Mouse (Mus musculus): ENCODE measurements around the gene Rprd2.

DNA sequence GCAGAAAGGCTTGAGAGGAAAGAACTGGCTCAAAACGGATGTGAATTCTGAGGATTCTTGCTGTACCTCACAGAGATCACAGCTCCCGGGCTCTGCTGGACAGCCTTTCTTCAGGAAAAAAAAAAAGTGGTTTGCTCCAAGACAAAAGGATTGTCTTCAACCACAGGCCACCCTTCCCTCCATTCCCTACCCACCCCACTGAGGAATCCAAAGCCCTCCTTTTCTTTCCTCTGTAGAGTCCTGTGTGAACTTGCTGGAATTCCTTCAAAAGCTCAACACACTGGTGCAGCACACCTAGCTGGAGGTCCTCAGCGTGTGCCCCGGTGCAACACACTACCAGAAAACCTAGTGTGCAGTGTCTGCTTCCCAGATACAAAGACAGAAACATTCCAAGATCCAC is 56.9 kb downstream of the Rprd2 start:
- TF ChIP-seq CTCF (IDR thresholded peaks at IDR 0.05; ENCODE audit: control insufficient read depth, insufficient read depth, low read length) (no peak), POLR2A (IDR thresholded peaks at IDR 0.05; ENCODE audit: borderline replicate concordance, control insufficient read depth, low read depth, low read length) (no peak)
